Mouse (Mus musculus): ENCODE results near the gene Ddx19a. TPM values are rescaled to one million over a fixed set of nuclear protein-coding genes. Genes with fewer than 3 reads are reported as not detected.

Ddx19a gene
- polyA plus RNA-seq, 1 experiment: 62.6 TPM

DNA sequence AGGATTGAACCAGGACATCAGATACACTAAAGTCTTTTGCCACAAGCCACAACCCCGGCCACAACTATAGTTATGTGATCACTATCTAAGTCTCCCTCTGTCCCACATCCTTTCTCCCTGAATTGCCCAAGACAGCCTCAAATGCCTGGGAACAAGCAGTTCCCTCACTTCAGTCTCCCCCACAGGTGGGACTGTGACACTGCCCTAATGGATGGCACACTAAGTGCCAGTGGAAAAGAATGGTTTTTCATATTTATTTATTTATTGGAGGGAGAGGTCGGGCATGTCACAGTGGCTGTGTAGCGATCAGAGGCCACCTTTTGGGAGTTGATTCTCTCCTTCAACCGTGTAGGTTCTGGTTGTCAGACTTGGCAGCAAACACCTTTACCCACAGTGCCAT, 51.9 kb downstream of the Ddx19a start:
- peak; percentile 2 for TF ChIP-seq GATA1 (IDR thresholded peaks at IDR 0.05; ENCODE audit: low read length)

DNA sequence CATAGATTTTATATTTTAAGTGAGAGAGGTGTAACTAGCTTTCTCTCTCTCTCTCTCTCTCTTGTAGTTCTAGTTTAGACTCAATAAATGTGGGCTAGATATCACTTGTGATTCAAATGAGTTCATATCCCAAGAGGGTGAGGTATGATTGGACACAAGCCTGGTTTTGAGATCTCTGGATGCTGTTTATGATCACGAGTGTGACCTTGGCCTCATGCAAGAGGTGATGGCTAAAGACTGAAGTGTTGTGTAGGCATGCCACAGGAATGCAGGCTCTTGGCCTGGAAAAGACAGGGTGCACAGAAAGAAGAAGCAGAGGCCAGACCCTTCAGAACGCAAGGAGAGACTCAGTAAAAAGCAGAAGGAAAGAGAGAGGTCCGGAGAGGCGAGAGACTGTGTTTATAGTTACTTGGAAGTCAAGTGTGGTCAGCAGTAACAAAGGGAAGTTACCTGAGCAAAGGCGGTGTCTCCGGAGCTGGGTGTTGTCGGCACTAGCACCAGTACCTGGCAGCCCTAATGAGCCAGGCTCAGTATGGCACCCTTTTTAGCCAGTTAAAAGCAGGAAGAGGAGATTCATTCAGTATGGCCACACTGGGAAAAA, 53.2 kb downstream of the Ddx19a start:
- no peak for TF ChIP-seq GATA1 (IDR thresholded peaks at IDR 0.05; ENCODE audit: low read length)

DNA sequence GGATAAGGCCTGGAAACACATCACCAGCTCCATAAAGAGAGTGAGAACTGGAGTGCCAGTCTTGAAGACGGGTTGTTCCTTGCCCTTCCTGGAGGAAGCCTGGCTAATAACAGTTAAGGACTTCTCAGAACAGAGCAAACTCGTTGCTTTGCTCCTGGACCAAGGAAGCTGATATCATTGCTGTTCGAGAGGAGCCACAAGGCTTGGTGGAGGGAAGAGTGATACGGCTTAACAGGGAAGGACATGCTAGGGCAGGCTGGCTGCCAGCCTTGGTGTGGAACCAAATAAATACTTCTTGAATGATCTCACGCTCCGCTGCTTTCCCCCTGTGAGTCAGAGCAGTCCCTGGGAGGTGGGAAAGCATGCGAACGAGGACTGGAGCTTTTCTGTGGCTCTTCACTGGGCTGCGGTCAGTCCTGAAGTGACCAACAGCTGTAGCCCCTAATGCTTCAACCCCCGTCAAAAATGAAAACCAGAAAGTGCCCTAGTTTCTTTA, 56.1 kb downstream of the Ddx19a start:
- TF ChIP-seq GATA1 (IDR thresholded peaks at IDR 0.05; ENCODE audit: low read length): no peak

DNA sequence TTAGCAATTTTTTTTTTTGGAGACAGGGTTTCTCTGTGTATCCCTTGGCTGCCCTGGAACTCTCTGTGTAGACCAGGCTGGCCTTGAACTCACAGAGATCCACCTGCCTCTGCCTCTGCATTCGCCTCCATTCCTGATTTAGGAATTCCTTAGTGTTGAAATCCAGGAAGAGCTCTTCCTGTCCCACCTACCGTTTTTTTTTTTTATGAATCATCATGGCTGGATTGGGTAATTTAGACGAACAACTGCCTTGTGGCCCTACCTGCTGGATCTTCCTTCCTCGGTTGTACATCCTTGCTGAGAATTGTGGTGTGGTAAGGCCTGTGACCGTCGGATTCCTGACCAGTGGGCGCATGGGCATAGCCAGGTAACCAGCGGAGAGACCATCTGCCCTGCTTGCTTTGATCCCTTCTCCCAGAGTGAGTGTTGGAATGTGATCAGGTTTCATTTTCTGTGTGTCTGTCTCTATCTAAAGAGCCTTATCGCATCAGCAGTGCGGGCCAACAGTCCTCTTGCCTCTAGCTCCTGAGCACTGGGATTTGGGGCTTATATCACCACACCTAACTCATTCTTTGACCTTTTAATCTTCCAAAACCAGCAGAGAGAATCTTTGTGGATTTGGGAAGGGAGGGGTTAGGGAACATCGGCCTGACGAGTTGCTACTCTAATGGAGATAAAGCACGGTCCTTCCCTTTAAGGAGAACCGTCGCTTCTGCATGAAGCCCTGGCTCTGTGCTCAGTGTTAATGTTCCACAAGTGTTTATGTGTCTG, 56.7 kb downstream of the Ddx19a start:
- no peak for TF ChIP-seq GATA1 (IDR thresholded peaks at IDR 0.05; ENCODE audit: low read length)

DNA sequence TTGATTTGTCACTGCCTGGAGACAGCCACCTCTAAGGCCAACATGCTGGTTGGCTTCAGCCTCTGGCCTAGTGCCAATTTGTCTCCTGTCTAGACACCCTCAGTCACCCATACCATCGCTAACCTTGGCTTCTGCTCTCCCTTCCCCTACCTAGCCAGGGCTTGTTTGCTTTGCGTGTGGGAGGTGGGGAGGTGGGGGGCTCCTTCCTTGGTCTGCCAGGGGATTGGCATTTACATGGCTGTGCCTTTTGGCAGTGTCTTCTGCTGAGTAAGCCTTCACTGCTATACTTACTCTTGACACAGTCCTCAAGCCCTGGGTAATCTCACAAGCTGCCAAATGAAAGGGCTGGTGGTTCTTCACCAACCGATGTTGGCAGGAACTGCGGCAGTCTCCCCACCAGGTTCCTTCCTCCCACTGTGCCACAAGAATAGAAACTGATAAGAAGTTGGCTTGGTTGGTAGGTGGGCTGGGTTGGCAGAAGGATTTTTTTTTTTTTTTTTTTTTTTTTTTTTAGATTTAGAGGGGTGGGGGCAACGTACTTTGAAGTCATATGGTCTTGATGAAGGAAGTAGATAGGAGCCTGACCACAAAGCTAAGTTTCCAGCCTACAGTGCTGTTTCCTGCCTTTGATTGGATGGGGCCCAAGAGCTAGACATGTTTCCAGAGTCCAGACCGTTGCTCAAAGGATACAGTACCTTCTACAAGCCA, 58.6 kb downstream of the Ddx19a start:
- TF ChIP-seq GATA1 (IDR thresholded peaks at IDR 0.05; ENCODE audit: low read length): peak; percentile 46

DNA sequence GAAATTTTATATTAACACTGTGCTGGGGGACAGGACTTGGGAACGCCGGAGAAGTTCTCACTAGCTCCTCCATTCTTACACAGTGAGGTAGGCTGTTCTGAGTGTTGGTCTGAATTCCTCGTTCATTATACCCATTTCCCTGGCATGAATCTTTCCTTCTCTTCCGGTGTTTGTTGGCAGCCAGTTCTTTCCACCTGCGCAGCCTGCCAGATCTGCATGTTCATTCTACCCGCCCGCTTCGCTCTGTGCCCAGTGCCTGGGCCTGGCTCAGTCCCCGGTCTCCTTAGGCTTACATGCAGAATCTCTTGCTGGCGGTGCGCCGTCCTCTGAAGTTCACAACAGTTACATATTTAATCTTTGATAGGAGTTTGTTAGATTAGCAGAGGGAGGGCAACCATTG, 61.4 kb downstream of the Ddx19a start:
- no peak for TF ChIP-seq GATA1 (IDR thresholded peaks at IDR 0.05; ENCODE audit: low read length)

DNA sequence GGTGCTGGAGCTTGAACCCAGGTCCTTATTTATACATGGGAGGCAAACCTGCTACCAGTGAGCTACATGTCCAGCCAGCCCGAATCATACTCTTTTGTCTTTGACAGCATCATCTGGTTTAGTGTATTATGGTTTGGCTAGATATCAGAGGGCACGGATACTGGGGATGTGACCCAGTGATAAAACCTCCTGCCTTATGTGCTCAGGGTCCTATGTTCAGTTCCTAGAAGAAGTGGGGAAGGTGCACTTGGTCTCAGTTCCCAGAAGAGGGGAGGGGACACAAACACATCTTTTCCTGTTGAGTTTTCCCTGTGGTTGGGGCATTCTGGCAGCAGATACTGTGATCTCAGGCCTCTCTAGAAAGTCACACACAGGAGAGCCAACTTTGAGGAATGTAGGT, 64.3 kb downstream of the Ddx19a start:
- peak; percentile 71 for TF ChIP-seq GATA1 (IDR thresholded peaks at IDR 0.05; ENCODE audit: low read length)

DNA sequence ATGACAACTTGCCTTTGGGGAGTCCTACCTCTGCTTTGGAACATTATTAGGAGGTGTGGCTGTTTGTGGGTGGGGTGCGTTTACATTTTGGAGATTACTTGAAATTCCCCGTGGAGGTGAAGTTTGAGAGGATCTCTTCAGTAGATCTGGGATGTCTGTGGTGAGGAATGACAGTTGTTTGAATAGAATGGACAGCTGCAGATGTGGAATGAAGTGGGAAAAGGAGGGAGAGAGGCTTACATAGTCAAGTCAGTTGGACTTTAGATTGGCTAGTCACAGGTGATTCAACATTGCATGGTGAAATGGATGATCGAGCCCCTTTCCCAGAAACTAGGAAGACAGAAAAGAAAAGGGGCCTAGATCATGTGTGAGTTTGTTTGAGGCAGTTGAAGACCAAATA, 65.2 kb downstream of the Ddx19a start:
- TF ChIP-seq GATA1 (IDR thresholded peaks at IDR 0.05; ENCODE audit: low read length): no peak

DNA sequence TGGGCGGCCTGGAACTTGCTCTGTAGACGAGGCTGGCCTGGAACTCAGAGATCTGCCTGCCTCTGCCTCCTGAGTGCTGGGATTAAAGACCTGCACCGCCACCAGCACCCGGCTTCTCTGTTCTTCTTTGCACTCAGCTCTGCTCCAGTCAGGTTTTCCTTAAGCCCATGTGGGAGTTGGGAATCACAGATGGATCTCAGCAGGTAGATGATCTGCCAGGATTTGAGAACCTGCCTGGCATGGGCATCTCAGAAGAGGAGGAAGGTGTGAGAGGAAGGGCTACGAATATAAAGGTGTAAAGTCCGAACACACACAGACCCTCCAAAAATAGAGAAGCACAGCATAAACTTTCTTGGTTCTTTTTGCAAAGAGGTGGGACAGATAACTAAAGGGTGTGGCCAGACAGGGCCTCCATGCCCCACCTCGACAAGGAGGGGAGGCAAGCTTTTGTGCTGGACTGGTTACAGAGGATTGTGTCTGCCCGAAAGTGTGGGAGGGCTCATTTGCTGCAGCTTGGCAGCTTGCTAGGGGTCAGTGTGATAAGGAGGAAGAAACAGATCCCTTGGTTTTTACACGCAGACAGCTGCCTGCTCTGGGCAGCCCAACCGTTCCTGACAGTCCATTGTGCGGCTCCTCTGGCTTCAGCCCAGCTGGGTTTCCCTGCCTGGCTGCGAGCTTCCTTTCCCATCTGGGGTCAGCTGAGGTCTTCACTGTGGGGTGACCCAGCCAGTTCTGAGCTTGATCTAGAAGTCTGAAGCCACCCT, 66.2 kb downstream of the Ddx19a start:
- no peak for TF ChIP-seq GATA1 (IDR thresholded peaks at IDR 0.05; ENCODE audit: low read length)

DNA sequence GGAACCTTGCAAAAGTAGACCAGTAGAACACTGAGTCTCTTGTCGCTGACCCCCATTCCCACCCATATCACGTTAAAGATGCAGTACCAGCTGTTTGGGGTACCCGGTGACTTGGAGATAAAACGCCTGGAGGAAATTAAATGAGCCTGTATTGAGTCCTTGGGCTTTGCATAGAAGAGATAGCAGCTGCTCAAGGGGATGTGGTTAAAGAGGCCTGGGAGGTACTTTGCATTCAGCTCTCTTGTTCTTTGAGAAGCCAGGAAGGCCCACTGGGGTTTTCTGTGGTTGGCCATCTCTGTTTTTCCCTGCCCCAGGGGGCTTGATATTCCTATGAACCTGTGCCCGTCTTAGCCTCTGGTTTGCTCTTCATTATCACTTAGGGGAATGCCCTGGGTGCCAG, 68.5 kb downstream of the Ddx19a start:
- peak; percentile 91 for TF ChIP-seq GATA1 (IDR thresholded peaks at IDR 0.05; ENCODE audit: low read length)

DNA sequence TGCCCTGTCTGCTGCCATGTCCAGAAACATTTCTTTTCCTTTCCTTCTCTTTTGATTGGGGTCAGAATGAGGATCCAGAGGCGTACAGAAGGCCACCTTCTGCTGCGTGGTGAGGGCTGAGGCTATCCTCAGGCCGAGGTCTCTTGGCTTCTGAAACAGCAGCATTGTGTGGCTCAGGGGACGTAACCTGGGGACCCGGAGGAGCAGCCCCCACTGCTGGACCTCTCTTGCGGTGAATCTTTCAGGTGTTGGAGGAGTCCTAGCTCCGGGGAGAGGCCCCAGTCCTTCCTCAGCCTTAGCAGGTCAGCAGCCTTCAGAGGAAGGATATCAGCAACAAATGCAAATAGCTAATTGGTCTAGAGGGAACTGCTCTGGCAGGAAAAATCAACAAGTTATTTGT, 69.2 kb downstream of the Ddx19a start:
- no peak for TF ChIP-seq GATA1 (IDR thresholded peaks at IDR 0.05; ENCODE audit: low read length)

DNA sequence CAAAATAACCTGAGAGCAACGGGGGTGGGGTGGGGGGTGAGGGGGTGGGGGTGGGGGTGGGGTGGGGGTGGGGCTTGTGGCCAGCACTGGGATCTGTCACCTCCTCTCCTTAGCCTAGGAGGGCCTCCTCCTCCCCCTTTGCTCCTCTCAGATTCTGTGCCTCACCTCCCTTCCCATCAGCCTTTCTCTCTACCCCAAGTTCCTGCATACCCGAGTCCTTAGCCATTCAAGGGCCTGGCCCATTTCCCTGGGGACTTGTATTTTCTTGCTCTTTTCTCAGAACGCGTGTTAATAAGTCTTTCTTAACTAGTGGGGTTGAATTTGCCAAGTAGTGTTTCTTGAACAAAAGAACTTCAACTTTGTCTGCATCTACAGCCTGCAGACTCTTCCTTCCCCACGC, 70.9 kb downstream of the Ddx19a start:
- no peak for TF ChIP-seq GATA1 (IDR thresholded peaks at IDR 0.05; ENCODE audit: low read length)

DNA sequence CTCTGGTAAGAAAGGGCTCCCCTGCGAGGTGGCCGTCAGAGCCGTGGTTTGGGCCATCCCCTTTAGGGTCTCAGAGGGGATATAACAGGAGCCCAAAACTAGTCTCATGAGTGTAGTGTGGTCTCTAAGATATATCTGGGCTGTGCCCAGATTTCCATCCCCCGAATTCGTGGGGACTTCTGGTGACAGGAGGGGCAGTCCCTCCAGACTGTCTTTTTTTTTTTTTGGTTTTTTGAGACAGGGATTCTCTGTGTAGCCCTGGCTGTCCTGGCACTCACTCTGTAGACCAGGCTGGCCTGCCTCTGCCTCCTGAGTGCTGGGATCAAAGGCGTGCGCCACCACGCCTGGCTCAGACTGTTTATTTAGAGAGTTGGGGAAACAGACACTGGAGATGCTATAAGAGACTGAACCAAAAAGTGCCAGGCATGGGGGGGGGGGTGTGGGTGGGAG, 71.9 kb downstream of the Ddx19a start:
- TF ChIP-seq GATA1 (IDR thresholded peaks at IDR 0.05; ENCODE audit: low read length): no peak

Other genes starting within 250 kb of the Ddx19a start
- gene Il34, start 191.9 kb downstream of the Ddx19a start, polyA plus RNA-seq (2012): not detected in 2 replicates
- gene Cog4, start 151.2 kb downstream of the Ddx19a start, polyA plus RNA-seq (2012): 20.8 and 31.7 TPM in 2 replicates
- 7.1 and 8.9 TPM in 2 replicates for gene Sf3b3, start 151.0 kb downstream of the Ddx19a start, polyA plus RNA-seq (2012)
- 11.8 and 14.2 TPM in 2 replicates for gene Fuk, start 95.3 kb downstream of the Ddx19a start, polyA plus RNA-seq (2012)
- gene St3gal2, start 77.9 kb downstream of the Ddx19a start, polyA plus RNA-seq (2012): 95.7 and 122 TPM in 2 replicates
- 4.3 and 5.8 TPM in 2 replicates for gene Ddx19b, start 34.0 kb upstream of the Ddx19a start, polyA plus RNA-seq (2012)
- gene Aars, start 35.3 kb upstream of the Ddx19a start, polyA plus RNA-seq (2012): 30.4 and 56.2 TPM in 2 replicates
- gene Exosc6, start 58.5 kb upstream of the Ddx19a start, polyA plus RNA-seq (2012): 88.9 and 152 TPM in 2 replicates
- gene Clec18a, start 94.6 kb upstream of the Ddx19a start, polyA plus RNA-seq (2012): not detected in 2 replicates
- 10.3 and 11.6 TPM in 2 replicates for gene Pdpr, start 96.8 kb upstream of the Ddx19a start, polyA plus RNA-seq (2012)